Mouse (Mus musculus) cerebellum, adult 11-12 months (tissue): ENCODE measurements at regions not wholly inside any gene's neighbourhood (a gene's known extent, or its start where the extent isn't known, plus 50 kb on each side); places are given as distances from the start of the nearest gene placed in this dataset.
A peak's percentile ranks its signal among the peaks of the same experiment; 100 is the strongest.

Experiments
- DNase-seq: peaks from one replicate; pipeline ENCODE4 v3.0.0; 2022

- DNase-seq: peak; percentile 22
Measured at GRCm38 (mm10) chr12:12496593-12497141, 234.7 kb downstream of the Fam49a start.

GRCm38 (mm10) chr12:12490173-12490572, 228.2 kb downstream of the Fam49a start:
- DNase-seq: no peak

- no peak for DNase-seq
Measured at GRCm38 (mm10) chr12:12488090-12488489, 226.2 kb downstream of the Fam49a start.

- DNase-seq: no peak
Measured at GRCm38 (mm10) chr12:12486656-12487356, 224.9 kb downstream of the Fam49a start.

- DNase-seq: no peak
Measured at GRCm38 (mm10) chr12:12484921-12485680, 223.2 kb downstream of the Fam49a start.

DNA sequence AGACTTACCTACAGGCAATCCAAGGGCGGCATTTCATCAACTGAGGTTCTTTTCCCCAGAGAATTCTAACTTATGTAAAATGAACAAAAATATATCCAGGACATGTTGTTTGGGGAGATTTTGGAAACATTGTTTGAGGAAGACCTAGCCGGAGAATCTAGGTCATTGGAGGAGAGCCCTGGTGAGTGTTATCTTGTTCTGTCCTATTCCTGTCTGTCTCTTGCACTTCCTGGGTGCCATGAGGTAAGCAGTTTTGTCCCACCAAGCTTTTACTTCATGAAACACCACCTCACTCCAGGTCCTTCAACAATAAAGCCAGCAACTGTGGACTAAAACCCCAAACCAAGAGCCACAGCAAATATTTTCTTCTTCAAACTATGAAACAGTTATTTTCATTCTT, 218.5 kb downstream of the Fam49a start:
- DNase-seq: no peak

GRCm38 (mm10) chr12:12452086-12452485, 190.1 kb downstream of the Fam49a start:
- DNase-seq: no peak

DNA sequence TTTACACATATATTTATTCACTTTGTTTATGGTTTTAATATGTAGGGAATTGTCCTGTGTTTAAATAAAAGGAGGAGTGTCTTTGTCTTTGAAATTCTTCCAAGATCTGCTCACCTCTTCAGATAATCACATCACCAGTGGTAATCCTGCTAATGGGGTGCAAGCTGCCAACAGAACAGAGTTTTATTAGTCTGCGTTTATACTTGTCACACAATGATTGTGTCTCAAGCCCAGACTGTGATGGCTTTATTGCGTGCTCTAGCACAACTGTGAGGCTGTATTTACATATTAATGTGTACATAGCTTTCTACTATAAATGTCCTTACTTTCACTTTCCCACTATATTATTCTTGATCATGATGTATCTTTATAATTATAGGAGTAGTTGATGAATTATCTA, 184.8 kb downstream of the Fam49a start:
- DNase-seq: no peak

DNA sequence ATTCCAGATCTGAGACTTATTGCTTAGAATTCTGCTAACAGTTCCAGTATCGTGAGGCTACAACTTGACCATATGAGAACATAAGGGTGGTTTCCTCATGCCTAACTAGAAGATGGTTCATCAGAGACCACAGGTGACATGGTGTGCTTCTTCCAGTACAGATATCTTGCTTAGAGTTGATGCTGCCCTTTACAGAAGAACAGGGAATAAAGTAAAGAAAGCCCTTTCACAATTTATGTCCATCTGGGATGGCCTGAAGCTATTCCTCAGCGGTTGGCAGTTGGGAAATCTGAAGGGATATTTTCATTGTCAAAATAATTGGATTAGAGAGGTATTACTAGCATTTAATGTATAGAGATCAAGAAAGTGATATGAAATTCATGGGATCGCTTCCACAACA, 184.3 kb downstream of the Fam49a start:
- DNase-seq: no peak

DNA sequence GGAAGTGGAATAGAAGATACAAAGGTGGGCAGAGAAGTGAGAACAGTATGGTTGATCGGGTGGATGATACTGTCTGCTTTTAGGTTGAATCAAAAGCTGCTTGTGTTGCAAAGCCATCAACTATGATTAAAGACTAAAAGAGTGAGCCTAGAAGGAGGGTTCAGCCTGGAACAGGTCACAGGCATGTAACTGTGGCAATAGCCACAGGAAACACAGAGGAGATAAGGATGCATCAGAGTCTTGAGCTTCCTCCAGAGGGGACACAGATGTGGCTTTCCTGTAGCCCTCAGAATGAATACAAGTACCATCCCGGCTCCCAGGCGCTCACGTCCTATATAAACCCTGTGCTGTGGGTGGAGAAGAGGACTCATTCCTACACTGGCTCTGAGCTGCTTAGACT, 180.9 kb downstream of the Fam49a start:
- DNase-seq: no peak

DNA sequence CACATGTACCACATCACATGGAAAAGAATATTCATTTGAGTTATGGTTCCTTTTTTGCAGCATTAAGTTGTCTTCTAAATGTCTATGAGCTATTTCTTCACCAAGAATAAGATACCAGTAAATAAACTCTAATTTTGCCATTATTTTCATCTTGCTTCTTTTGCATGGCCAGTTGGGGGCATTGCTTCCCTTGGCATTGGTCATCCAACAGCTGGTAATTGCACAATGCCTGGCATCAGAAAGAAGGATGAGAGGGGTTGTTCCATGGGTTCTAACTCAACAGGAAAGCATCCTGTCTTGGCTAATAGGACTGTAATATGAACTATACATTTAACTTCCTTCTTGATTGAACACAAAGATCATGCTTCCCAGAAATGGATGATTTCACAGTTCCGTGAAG, 174.4 kb downstream of the Fam49a start:
- no peak for DNase-seq

DNA sequence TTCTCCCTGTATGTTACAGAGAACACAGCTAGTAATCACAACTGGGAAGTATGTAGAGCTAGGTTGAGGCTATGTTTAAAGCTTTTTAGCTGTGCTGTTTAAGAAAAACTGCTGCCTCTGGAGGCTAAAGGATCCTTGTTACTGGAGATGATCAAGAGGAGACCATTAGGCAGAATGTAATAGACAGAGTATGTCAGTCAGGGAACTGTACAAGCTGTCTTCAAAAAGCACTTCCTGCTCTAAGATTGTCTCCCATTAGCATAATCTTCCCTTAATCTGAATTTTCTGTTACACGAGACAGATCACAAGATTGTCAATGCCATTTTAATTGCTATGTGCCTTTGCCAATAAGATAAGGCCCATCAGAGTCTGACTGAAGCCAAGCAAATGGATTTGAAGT, 170.7 kb downstream of the Fam49a start:
- DNase-seq: no peak
